Mouse (Mus musculus) megakaryocyte, adult 5-6 weeks (primary cell): Measurements from ENCODE around the gene C1qtnf9. TPM values are rescaled to one million over a fixed set of nuclear protein-coding genes. Genes with fewer than 3 reads are reported as not detected.

Experiments
- ATAC-seq: 2 replicates; pipeline ENCODE4 v1.8.0; 2016; ENCODE audit warnings: mild to moderate bottlenecking, inconsistent platforms; ENCODE audit not compliant: poor library complexity, severe bottlenecking
- total RNA-seq, 2 experiments: library from RNA; stranded (forward) in 1 of 2; stranded (reverse) in 1 of 2; fragments of 153-499, 151-499 nt in 1 of 2; fragments of 221-1000, 200-1000 nt in 1 of 2; gene quantifications; 2 replicates each; pipeline versions ENCODE4 v1.2.3 to v1.2.4; 2015 to 2017

Gene C1qtnf9
- total RNA-seq, 2 experiments from 2014 or later: not detected

DNA sequence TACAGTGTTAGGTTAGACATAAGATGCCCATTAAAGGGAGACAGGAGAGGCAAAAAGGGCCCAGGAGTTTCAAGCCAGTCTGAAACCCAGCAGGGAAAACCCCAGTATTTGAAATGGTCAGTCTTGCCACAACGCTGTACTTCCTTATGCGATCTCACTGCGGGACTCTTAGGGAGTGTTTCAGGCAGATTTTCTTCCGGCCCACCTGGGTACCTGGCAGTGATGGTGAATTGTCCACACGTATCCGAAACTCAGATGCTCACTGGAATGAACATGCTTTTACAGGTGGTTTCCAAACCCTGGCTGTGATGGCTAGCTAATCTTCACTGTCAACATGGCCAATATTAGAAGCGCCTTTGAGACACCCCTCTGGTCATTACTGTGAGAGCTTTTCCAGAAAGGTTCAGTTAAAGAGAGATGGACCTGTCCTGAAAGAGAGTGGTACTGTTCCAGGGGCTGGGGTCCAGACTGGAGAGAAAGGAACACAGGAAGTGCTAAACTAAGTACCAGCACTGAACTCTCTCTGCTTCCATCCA, 14.3 kb downstream of the C1qtnf9 start:
- peak; percentile 33; the same call in 1 of the 2 replicates for ATAC-seq

DNA sequence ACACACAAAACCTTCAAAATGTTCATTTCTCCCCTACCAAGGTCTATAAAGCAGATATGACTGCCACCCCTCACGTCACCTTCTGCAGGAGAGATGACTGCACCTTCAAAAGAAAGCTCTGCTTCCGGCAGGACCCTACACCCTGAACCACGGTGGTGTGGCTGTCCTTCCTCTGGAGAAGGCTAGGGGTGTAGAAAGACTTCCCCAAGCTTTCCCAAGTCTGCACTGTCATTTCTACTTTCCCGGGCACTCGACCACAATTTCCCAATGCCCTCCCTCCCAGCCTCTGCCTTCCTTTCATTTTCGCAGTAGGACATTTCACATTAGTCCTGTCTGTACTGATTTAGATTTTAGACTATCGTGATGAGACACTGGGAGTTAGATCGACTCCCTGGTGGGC, 15.3 kb downstream of the C1qtnf9 start:
- peak; percentile 52 for ATAC-seq

DNA sequence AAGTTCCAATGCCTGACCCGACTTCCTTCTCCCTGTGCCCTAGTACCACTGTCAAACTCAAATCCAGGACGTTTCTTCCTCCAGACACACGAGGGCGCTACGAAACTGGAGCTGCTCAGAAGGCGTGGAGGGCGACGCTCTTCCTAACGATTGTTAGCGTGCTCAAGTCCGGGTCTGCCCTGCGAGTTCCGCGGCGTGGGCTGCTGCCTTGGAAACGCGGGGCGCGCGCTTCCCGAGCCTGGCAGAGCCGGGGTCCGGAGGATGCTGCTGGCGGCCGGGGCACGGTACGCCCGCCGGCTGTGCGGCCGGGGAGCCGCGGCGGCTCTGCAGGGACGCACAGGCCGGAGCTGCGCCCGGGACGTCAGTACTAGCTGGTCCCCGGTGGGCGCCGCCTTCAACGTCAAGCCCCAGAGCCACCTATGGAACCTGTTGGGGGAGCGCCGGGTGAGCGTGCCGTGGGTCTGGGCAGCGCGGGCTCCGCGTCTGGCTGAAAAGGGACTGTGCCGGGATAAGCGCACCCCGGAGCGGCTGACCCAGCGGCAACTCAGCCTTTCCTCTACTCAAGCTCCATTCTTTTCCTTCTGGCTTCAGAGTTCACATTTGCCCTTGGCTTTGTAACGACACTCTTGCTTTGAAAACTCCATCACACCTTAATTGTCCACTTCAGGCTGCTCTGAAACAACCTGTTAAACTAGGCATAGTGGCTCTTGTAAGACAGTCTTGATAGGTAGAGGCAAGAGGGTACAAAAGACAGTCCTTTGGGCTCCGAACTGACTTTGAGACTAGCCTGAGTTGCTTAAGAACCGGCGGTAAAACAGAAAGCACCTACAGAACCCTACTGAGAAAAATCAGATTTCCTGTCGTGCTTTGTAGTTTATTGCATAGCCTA, 16.7 kb downstream of the C1qtnf9 start, which contains the start of gene Mipep:
TSS of gene Mipep (plus strand) at position 147 of the 889 bp plus-strand sequence.
- ATAC-seq: peak; percentile 89

DNA sequence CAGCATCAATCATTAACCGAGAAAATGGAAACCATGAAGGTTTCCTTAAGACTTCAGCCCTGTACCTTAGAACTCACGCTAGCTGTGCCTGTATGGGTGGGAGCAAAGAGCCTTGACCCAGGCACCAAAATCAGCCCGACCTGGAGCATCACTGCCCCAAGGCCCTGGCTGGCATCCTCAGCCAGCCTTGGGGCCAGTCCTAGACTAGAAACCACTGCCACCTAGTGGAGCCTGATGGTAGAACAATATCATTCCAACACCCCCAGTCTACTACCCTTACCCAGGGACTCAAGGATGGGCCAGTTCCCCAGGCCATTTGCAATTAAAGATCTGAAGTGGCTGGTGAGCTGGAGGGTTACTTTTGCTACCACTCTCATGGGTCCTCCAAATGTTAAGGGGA, 22.2 kb downstream of the C1qtnf9 start:
- ATAC-seq: peak; percentile 96

DNA sequence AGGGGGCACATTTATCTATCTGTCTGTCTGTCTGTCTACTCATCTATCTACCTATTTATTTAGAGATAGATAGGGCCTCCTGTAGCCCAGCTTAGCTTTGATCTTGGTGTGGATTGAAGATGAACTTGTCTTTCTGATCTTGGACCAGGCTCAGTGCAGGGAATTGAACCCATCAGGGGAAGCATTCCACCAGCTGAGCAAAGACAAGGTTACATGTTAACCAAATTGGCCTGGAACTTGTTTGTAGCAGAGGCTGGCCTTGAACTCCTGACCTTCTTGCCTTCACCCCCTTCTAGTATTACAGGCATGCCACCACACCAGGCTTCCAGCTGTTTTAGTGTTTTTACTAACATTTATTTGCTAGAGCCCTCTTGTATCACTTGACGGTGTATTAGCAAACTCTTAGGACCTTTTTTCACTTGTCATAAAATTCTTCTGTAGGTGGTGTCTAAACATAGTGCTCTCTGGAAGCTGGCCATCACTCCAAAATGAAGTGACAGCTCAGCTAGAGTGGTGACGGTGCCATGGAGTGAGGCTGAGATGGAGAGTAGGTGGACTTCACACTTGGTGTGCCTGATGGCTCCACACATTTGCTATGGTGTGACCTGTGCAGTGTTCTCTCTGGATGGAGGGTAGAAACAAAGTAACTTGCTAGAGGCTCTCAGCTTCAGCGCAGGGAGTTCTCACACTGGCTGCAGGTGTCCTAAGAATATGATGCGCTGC, 28.8 kb downstream of the C1qtnf9 start:
- no peak for ATAC-seq

DNA sequence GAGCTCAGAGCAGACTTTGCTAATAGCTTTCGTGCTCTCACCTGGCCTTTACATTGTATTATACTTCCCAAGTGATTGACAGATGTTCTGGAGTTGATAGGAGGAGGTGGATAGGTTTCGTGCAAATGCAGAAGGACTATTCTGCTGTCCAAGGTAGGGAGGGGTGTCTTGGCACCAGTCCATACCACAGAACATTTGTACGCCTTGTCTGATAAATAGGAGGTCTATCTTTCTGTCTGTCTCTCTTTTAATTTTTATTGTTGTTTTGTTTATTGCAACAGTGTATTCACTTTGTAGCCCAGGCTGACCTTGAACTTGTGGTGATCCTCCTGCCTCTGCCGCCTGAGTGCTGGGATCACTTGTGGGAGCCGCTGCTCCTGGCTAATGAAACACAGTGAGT, 29.7 kb downstream of the C1qtnf9 start:
- ATAC-seq: no peak

DNA sequence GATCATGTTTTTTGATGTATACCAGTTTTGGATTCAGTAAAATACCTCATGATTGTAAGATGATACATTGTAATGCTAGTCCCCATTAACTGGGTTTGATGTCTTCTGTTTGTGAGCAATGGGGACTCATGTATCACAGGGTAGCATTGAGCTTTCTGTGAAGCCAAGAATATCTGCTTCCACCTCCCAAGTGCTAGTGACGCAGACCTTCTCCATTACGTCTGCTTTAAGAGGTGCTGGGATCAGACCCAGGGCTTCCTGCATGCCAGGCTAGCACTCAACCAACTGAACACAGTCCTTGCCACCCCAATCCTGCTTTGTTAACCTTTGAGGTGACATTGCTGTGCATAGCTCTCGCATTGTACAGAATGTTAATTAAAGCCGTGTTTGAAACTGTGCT, 30.8 kb downstream of the C1qtnf9 start:
- no peak for ATAC-seq

DNA sequence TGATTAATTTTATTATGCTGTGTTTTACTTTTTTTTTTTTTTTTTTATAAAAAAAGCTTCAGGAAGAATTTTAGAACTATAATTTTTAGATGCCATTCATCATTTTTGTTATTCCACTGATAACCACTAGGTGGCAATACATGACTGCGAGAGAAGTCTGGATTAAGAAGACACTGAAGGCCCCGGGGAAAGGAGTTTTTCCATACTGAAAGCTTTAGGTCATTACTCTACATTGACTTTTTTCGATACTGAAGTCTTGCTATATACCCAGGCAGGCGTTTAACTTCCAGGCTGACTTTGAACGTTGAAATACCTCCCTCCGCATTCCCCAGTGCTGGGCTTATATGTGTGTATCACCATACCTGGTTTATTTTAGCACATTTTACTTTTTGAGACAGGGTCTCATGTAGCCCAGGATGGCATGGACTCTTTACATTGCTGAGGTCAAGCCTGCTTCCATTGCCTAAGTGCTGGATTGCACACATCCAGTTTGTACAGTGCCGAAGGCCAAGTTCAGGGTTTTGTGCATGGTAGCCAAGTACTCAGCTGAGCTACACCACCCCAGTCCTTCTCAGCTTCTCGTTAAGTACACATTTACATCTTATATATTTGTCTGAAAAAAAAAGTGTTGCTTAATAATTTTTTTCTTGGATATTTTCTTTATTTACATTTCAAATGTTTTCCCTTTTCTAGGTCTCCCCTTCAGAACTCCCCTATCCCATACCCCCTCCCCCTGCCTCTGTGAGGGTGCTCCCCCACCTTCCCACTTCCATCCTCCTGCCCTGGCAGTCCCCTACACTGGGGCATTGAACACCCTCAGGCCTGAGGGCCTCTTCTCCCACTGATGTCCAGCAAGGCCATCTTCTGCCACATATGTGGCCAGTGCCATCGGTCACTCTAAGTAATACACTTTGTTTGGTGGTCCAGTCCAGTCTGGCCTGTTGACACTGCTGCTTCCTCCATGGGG, 32.1 kb downstream of the C1qtnf9 start:
- peak; percentile 51 for ATAC-seq

DNA sequence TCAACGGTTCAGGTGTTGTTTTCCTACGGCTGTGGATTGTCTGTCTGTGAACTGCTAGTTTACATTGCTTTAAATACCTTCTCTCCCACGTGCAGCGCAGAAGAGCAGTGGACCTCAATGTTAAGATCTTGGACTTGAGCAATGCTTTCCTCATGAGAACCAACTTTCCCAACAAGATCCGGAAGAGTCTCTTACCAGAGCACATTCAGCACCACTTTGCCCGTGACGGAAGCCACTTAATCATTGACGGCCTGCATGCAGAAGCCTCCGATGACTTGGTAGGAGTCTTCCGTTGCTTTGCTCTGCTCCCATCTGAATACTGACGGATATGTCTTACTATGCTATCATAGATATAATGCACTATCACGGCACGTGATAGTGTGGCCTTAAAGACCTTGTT, 34.1 kb downstream of the C1qtnf9 start:
- no peak for ATAC-seq

DNA sequence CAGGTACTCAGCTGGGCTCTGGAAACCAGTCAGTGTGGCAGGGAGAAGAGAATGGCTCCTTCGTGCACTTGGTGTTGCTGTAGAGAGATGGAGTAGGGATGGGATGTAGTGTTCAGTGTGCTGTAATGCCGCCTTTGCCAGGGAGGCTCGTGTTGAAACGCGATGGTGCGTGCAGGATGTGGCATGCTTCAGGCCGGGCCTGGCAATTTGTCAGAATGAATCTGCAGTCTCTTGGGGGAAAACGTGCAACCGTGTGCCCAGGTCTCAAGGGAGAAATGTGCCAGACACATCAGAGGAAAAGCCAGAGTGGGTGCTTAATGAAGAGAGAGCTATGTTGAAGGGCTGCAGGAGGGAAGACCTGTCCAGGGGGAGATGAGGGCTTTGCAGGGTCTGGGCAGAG, 37.0 kb downstream of the C1qtnf9 start:
- no peak for ATAC-seq

DNA sequence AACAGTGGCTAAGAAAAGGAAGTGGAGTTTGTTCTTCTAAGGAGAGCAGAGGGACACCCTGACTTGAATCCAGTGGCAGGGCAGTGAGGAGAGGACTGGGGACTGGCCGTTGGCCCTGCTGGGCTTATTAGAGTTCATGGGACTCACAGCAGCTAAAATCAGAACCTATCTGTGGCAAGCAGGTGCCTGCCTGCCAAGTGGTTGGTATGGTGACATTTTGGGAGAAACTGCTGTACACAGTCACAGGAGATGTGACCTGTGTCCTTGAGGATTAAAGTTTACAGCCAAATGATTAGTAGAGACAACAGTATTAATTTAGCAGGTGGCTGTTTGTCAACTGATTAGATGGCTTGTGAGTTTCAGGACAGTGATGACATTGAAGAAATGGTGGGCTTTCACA, 37.9 kb downstream of the C1qtnf9 start:
- ATAC-seq: no peak

DNA sequence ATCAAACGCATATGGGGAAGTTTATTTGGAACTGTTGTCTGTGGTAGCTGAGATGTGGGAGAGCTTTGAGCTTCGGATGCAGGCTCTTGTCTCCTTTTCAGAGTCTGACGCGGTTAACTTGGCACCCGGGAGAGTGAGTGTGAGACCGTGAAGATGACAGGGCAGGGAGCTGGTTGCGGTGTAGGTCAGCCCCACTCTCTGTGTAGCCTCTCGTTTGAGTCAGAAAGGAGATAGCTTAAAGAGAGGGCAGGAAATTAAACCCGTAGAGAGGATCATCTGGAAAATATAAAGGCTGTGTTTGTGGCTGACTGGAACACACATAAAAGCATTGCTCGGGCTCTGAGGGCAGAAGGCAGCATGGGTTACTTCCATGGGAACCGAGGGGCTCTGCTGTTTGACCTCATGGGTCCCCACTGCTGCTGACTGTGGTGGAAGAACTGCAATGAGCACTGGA, 39.0 kb downstream of the C1qtnf9 start:
- no peak for ATAC-seq

DNA sequence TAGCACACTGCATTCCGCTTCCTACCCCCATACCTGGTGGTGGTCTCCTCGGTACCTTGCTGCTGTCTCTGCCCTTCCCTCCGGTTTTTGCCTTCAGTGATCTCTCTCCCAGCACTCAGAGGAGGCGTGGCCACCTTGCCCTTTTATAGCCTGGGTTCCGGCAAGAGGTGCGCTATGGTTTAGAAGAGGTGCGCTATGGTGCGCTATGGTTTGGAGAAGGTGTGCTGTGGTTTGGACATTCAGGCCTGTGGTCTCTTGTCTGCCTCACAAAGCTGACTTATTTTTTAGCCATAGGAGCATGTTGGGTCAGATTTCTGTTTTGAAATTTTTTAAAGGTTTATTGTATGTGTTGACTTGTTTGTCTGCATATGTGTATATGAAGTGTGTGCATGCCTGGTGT, 41.9 kb downstream of the C1qtnf9 start:
- ATAC-seq: no peak

DNA sequence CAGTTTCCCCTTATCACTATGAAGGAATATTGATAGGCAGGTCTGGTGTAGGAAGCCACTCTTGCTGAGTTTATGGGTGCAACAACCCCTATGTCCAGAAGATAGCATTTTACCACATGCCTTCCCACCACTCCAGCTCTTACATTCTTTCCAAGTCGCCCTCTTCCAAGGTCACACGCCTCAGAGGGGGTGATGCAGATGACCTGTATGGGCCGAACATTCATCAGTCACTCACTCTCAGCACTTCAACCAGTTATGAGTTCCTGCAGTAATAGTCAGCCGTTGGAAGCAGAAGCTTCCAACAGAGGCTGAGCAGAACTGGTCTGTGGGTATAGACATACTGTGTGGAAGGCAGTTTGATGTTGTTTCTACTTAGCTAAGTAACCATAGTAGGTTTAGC, 43.6 kb downstream of the C1qtnf9 start:
- ATAC-seq: no peak

DNA sequence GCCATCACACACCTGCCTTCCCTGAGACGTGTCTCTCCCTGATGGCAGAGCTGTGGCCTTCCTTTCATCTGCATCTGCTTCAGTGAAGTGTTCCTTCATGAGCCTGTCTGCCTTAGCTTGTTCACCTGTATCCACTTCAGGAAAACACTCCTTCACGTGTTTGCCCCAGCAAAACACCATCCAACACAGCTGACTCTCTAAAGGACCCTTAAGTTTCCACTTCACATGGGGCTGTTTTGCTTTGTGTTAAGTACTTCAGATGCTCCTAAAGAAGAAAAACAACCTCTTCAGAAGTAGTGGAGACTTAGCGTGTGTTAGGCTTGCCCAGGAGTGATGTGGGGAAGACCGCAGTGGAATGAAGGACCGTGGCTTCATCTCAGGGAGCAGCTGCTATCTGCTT, 47.2 kb downstream of the C1qtnf9 start:
- ATAC-seq: no peak

DNA sequence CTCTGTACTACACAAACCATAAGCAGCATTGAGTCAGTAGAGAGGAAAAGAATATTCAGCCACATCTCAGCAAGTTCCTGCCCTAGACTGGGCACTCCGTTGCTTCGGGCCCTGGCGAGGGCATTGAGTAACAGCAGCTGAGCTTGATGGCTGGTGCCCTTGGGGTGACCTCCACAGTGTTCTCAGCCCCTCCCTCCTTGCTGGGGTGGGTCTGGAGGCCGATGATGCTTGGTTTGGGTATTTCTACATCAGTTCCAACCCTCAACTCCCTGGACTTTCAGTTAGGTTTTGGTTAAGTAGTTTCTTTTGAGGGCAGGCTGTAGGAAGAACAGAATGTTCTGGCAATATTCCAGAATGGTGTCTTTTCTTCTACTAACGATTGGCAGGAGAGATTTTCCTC, 50.1 kb downstream of the C1qtnf9 start:
- no peak for ATAC-seq

DNA sequence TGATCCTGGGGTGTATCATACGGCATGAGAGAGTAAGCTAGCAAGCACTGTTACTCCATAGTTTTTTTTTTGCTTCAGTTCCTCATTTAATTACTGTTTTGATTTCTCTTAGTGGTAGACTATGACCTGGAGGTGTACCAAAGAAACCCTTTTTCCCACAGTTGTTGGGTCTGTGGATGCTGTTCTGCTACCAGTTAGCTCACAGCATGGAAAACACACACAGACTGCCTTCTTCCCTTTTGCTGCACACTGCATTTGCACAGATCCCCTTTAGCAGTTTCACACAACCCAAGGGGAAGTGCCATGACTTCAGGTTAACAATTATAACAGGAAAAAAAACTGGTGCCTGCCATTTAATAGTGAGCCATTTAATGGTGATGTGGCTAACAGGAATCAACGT, 62.2 kb downstream of the C1qtnf9 start:
- peak; percentile 83 for ATAC-seq
